Mouse (Mus musculus): ENCODE results near the gene 1700030J22Rik. TPM values are rescaled to one million over a fixed set of nuclear protein-coding genes. Genes with fewer than 3 reads are reported as not detected.

Gene 1700030J22Rik
- total and polyA plus RNA-seq, 3 experiments = 0.15 to 0.38 TPM; not detected in 1

DNA sequence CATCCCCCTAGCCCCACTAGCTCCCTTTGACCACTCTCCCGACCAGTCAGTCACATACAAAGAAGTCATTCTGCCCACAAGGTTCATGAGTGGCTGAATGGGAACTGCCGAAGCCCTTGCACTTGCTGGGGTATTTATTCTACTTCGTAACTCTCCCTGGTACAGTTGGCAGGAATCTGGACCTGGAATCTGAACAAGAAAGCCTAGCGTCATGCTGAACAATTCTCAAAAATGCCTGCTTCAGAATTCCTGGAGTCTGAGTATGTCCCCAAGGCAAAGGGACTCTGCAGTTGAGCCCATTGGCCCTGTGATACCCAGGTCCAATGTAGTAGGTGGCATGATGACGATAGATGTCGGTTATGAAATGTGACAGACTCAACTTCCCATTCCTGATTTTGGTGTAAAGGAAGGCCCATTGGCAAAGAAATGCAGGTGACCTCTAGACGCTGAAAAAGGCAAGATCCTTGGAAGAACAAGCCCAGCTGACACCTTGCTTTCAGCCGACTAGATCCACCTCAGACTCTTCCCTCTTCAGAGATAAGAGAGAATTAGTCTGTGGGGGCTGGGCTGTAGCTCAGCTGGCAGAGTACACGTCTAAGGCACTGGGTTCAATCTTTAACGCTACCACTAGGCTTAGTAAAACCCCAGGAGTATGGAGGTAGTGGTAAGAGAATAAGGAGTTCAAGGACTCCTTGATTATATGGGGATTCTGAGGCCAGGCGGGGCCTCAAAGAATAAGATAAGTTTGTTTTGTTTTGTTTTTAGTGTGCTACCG is 36.3 kb downstream of the 1700030J22Rik start:
- Histone ChIP-seq H3K4me1 (ENCODE audit: control insufficient read depth in 1 of 2, insufficient read depth in 2 of 2, low read length in 2 of 2) (peaks cover 1 to 26% of the 10 kb centered on the region in 2 experiments), H3K79me2 (ENCODE audit: control insufficient read depth, insufficient read depth, low read length, poor library complexity) (peaks cover 19% of the 10 kb centered on the region), H3K4me3 (ENCODE audit: control insufficient read depth in 1 of 2, insufficient read depth in 1 of 2, low read depth in 2 of 2, low read length in 2 of 2) (peak overlapping the region; percentile 32 to 59), H3K36me3 (ENCODE audit: control insufficient read depth in 1 of 2, insufficient read depth in 2 of 2, low read length in 2 of 2) (peaks cover 0 to 22% of the 10 kb centered on the region in 2 experiments; a peak in 3 of 4 replicates), H3K9ac (ENCODE audit: control insufficient read depth, low read depth, low read length, poor library complexity, severe bottlenecking) (peak overlapping the region; percentile 52), H3K9me3 (replicated peaks; ENCODE audit: insufficient read depth, low read length) (no peaks in the 10 kb centered on the region), H3K27me3 (ENCODE audit: control insufficient read depth in 1 of 2, insufficient read depth in 2 of 2, low read length in 2 of 2) (no peaks in the 10 kb centered on the region), H3K27ac (ENCODE audit: control insufficient read depth, low read depth, low read length) (peak overlapping the region; percentile 45)
- TF ChIP-seq NELFE (IDR thresholded peaks at IDR 0.05; ENCODE audit: low read depth, low read length) (no peak), USF1 (IDR thresholded peaks at IDR 0.05; ENCODE audit: low read depth, low read length) (0 out of 2 replicates have a peak, but pooled peaks have one; percentile 5), TBP (IDR thresholded peaks at IDR 0.05; ENCODE audit: low read depth, low read length) (peak; percentile 9; the same call in 1 of the 2 replicates), TCF12 (IDR thresholded peaks at IDR 0.05; ENCODE audit: low read depth, low read length) (no peak), GATA1 (IDR thresholded peaks at IDR 0.05; ENCODE audit: low read depth, low read length) (peak; percentile 61), ETS1 (IDR thresholded peaks at IDR 0.05; ENCODE audit: low read depth, low read length) (peak; percentile 74), CHD2 (IDR thresholded peaks at IDR 0.05; ENCODE audit: low read length) (peak; percentile 25; the same call in 1 of the 2 replicates), POLR2AphosphoS2 (IDR thresholded peaks at IDR 0.05; ENCODE audit: low read length) (0 out of 2 replicates have a peak, but pooled peaks have one; percentile 8)
- peak; percentile 79 for DNase-seq (ENCODE audit: low read depth, low spot score)

GRCm38 (mm10) chr8:116935506-116935905 is 43.3 kb downstream of the 1700030J22Rik start:
- TF ChIP-seq TBP (IDR thresholded peaks at IDR 0.05; ENCODE audit: low read depth, low read length) = no peak
- Histone ChIP-seq H3K79me2 (ENCODE audit: control insufficient read depth, insufficient read depth, low read length, poor library complexity) (no peaks in the 10 kb centered on the region), H3K27ac (ENCODE audit: control insufficient read depth, low read depth, low read length) (no peak overlapping the region), H3K36me3 (ENCODE audit: control insufficient read depth in 1 of 2, insufficient read depth in 2 of 2, low read length in 2 of 2) (peaks cover 0 to 20% of the 10 kb centered on the region in 2 experiments; a peak in 2 of 4 replicates), H3K9me3 (replicated peaks; ENCODE audit: insufficient read depth, low read length) (no peaks in the 10 kb centered on the region), H3K4me1 (ENCODE audit: control insufficient read depth in 1 of 2, insufficient read depth in 2 of 2, low read length in 2 of 2) (no peaks in the 10 kb centered on the region), H3K9ac (ENCODE audit: control insufficient read depth, low read depth, low read length, poor library complexity, severe bottlenecking) (no peak overlapping the region), H3K4me3 (ENCODE audit: control insufficient read depth in 1 of 2, insufficient read depth in 1 of 2, low read depth in 2 of 2, low read length in 2 of 2) (no peak overlapping the region), H3K27me3 (ENCODE audit: control insufficient read depth in 1 of 2, insufficient read depth in 2 of 2, low read length in 2 of 2) (no peaks in the 10 kb centered on the region)
- DNase-seq (ENCODE audit: low read depth, low spot score) = no peak

DNA sequence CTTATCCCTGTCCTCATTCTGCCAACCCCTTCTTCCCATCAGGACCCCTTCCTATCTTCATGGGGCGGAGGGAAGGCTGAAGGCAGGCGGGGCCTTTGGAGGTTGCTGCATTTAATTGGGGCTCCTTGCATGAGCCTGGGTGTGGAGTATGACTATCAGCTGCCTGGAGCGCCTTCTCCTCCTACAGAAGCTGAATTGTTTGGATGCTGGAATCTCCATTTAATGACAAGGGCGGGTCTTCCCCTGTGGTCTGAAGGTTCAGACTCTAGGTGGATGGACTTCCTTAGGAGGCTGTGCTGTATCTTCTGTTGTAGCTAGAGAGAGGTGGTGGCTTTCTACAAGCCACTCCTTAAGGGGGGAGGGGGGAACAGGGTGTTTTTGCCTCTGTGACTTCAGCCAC is 43.8 kb downstream of the 1700030J22Rik start:
- Histone ChIP-seq H3K27me3 (ENCODE audit: control insufficient read depth in 1 of 2, insufficient read depth in 2 of 2, low read length in 2 of 2) (no peaks in the 10 kb centered on the region), H3K79me2 (ENCODE audit: control insufficient read depth, insufficient read depth, low read length, poor library complexity) (no peaks in the 10 kb centered on the region), H3K9me3 (replicated peaks; ENCODE audit: insufficient read depth, low read length) (no peaks in the 10 kb centered on the region), H3K27ac (ENCODE audit: control insufficient read depth, low read depth, low read length) (no peak overlapping the region), H3K4me3 (ENCODE audit: control insufficient read depth in 1 of 2, insufficient read depth in 1 of 2, low read depth in 2 of 2, low read length in 2 of 2) (no peak overlapping the region), H3K36me3 (ENCODE audit: control insufficient read depth in 1 of 2, insufficient read depth in 2 of 2, low read length in 2 of 2) (peaks cover 0 to 20% of the 10 kb centered on the region in 2 experiments; a peak in 2 of 4 replicates), H3K9ac (ENCODE audit: control insufficient read depth, low read depth, low read length, poor library complexity, severe bottlenecking) (no peak overlapping the region), H3K4me1 (ENCODE audit: control insufficient read depth in 1 of 2, insufficient read depth in 2 of 2, low read length in 2 of 2) (no peaks in the 10 kb centered on the region)
- DNase-seq (ENCODE audit: low read depth, low spot score) = no peak
- TF ChIP-seq ETS1 (IDR thresholded peaks at IDR 0.05; ENCODE audit: low read depth, low read length) = no peak
- TF ChIP-seq EP300 (IDR thresholded peaks at IDR 0.05; ENCODE audit: low read depth in 1 of 2, low read length in 2 of 2) = no peak
- TF ChIP-seq NELFE (IDR thresholded peaks at IDR 0.05; ENCODE audit: low read depth, low read length) = no peak
- TF ChIP-seq USF2 (IDR thresholded peaks at IDR 0.05; ENCODE audit: borderline replicate concordance in 1 of 2, insufficient read depth in 1 of 2, low read depth in 1 of 2, low read length in 2 of 2) = no peak
- TF ChIP-seq ELF1 (IDR thresholded peaks at IDR 0.05; ENCODE audit: low read depth, low read length) = no peak
- TF ChIP-seq TCF12 (IDR thresholded peaks at IDR 0.05; ENCODE audit: low read depth, low read length) = no peak
- TF ChIP-seq SIN3A (IDR thresholded peaks at IDR 0.05; ENCODE audit: low read length) = no peak

Data from MEL (cell line).